Mouse (Mus musculus) heart, embryonic 14.5 days (tissue): Measurements from ENCODE around the gene Ganab. TPM values are rescaled to one million over a fixed set of nuclear protein-coding genes. Genes with fewer than 3 reads are reported as not detected.
"Not testable (repeated sequence)": the region's sequence is repeated elsewhere in the genome, so short reads cannot be mapped to it uniquely, and the experiment has no call there.

ENCODE experiments used
- ATAC-seq: fragments of 200-750 bp; cut with Nextera tagmentation; 2 replicates; pipeline ENCODE4 v1.8.0; 2017; ENCODE audit warnings: low read depth, moderate TSS enrichment; ENCODE audit not compliant: insufficient number of reproducible peaks, insufficient read depth, low FRiP score
- H3K27ac ChIP-seq, 2 experiments: fragments of 200-500 bp in 1 of 2; fragments of 300-500 bp in 1 of 2; sonication (generic) in 1 of 2; replicated peaks in 1 of 2; 2 replicates each; pipeline ENCODE4 v1.5.1; 2012 to 2014; ENCODE audit warnings: low read depth in 2 of 2, low read length in 2 of 2, control low read depth in 1 of 2, mild to moderate bottlenecking in 1 of 2, mixed read lengths in 1 of 2; ENCODE audit not compliant: control insufficient read depth in 1 of 2, insufficient read depth in 1 of 2
- H3K27me3 ChIP-seq: fragments of 300-500 bp; sonication (generic); 2 replicates; pipeline ENCODE4 v1.6.1; 2014; ENCODE audit warnings: mild to moderate bottlenecking, low read length, control low read depth; ENCODE audit not compliant: control insufficient read depth, insufficient read depth
- H3K36me3 ChIP-seq: fragments of 300-500 bp; sonication (generic); 2 replicates; pipeline ENCODE4 v1.6.1; 2014; ENCODE audit warnings: mild to moderate bottlenecking, control low read depth, low read length, mixed read lengths; ENCODE audit not compliant: control insufficient read depth, insufficient read depth
- H3K4me1 ChIP-seq, 2 experiments: fragments of 200-500 bp in 1 of 2; fragments of 300-500 bp in 1 of 2; sonication (generic) in 1 of 2; 2 replicates each; pipeline ENCODE4 v1.6.1; 2012 to 2014; ENCODE audit warnings: low read length in 2 of 2, control low read depth in 1 of 2, mixed read lengths in 1 of 2; ENCODE audit not compliant: control insufficient read depth in 2 of 2, insufficient read depth in 2 of 2
- H3K4me2 ChIP-seq: fragments of 300-500 bp; sonication (generic); 2 replicates; pipeline ENCODE4 v1.6.1; 2014; ENCODE audit warnings: mild to moderate bottlenecking, low read length
- H3K4me3 ChIP-seq, 2 experiments: fragments of 200-500 bp in 1 of 2; fragments of 300-500 bp in 1 of 2; sonication (generic) in 1 of 2; 2 replicates each; pipeline ENCODE4 v1.5.1; 2012 to 2014; ENCODE audit warnings: low read length in 2 of 2, mild to moderate bottlenecking in 2 of 2, control low read depth in 1 of 2, low read depth in 1 of 2, moderate library complexity in 1 of 2; ENCODE audit not compliant: control insufficient read depth in 1 of 2, insufficient read depth in 1 of 2
- H3K9ac ChIP-seq: fragments of 300-500 bp; sonication (generic); 2 replicates; pipeline ENCODE4 v1.6.1; 2014; ENCODE audit warnings: mild to moderate bottlenecking, low read length
- H3K9me3 ChIP-seq: fragments of 300-500 bp; sonication (generic); 2 replicates; pipeline ENCODE4 v1.6.1; 2016; ENCODE audit warnings: low read length, control low read depth; ENCODE audit not compliant: control insufficient read depth
- WGBS: fragments of 180-500 bp; shearing (Covaris S2); extraction: QIAGEN DNeasy Blood & Tissue Kit; methylation state at CpG from one replicate; pipeline ENCODE4 v1.1.7; 2014; 5-methylcytosine and 5-hydroxymethylcytosine counted together
- polyA plus RNA-seq: library from polyadenylated mRNA; unstranded; fragments of >200 nt; fragmentation: Nextera tagmentation; extraction: Ambion mirVana; gene quantifications from 2 replicates; pipeline ENCODE4 v1.2.1, GENCODE M21; 2014

The Ganab gene
- polyA plus RNA-seq, 1 experiment from 2014 or later: 54.6 TPM

GRCm38 (mm10) chr19:8859018-8859417, 38.9 kb upstream of the Ganab start:
- Histone ChIP-seq H3K9ac (no peak overlapping the region), H3K4me3 (no peak overlapping the region), H3K4me1 (no peaks in the 10 kb centered on the region), H3K9me3 (no peaks in the 10 kb centered on the region), H3K27me3 (no peaks in the 10 kb centered on the region), H3K27ac (no peak overlapping the region), H3K36me3 (no peaks in the 10 kb centered on the region), H3K4me2 (no peak overlapping the region)
- no peak; the same call in 1 of the 2 replicates for ATAC-seq
- WGBS: 13% methylated on average over 1 of the region's 1 CpGs

GRCm38 (mm10) chr19:8864265-8864664, 33.6 kb upstream of the Ganab start:
- no peaks in the 10 kb centered on the region for H3K27me3 ChIP-seq
- no peak for ATAC-seq
- H3K36me3 ChIP-seq: no peaks in the 10 kb centered on the region
- H3K4me1 ChIP-seq: no peaks in the 10 kb centered on the region
- no peaks in the 10 kb centered on the region for H3K9me3 ChIP-seq
- 80% methylated on average over 6 of the region's 6 CpGs for WGBS
- no peak overlapping the region for H3K4me3 ChIP-seq
- no peak overlapping the region for H3K27ac ChIP-seq
- no peak overlapping the region for H3K9ac ChIP-seq
- H3K4me2 ChIP-seq: no peak overlapping the region

- not testable (repeated sequence) for H3K9me3 ChIP-seq, H3K27ac ChIP-seq, H3K4me1 ChIP-seq, H3K27me3 ChIP-seq, ATAC-seq
- Histone ChIP-seq H3K36me3 (peaks cover 28% of the 10 kb centered on the region), H3K4me2 (peak overlapping the region; percentile 66), H3K4me3 (peak overlapping the region in 1 of 2 experiments; percentile 70; a peak in 1 of 4 replicates), H3K9ac (peak overlapping the region; percentile 94)
- 37% methylated on average over 1 of the region's 3 CpGs for WGBS
Measured at GRCm38 (mm10) chr19:8870381-8870780, 27.5 kb upstream of the Ganab start.

GRCm38 (mm10) chr19:8870838-8871237, 27.0 kb upstream of the Ganab start:
- H3K4me3 ChIP-seq: peak overlapping the region; percentile 70 to 77
- peaks cover 33% of the 10 kb centered on the region for H3K36me3 ChIP-seq
- peak overlapping the region; percentile 76 to 78 for H3K27ac ChIP-seq
- peaks cover 3 to 7% of the 10 kb centered on the region in 2 experiments; a peak in 2 of 4 replicates for H3K4me1 ChIP-seq
- peak overlapping the region; percentile 94 for H3K9ac ChIP-seq
- no peak for ATAC-seq
- H3K9me3 ChIP-seq: no peaks in the 10 kb centered on the region
- H3K4me2 ChIP-seq: peak overlapping the region; percentile 66
- H3K27me3 ChIP-seq: no peaks in the 10 kb centered on the region
- WGBS: 39% methylated on average over 9 of the region's 9 CpGs

GRCm38 (mm10) chr19:8871267-8872186, 26.3 kb upstream of the Ganab start, which contains the start of gene Ubxn1:
Gene Ubxn1 (plus strand): TSS chr19:8871496.
- Histone ChIP-seq H3K36me3 (peaks cover 40% of the 10 kb centered on the region), H3K27me3 (no peaks in the 10 kb centered on the region), H3K9ac (peak within 1 kb of the TSS; percentile 94), H3K9me3 (no peaks in the 10 kb centered on the region), H3K4me2 (peak within 1 kb of the TSS; percentile 88), H3K4me3 (peak within 1 kb of the TSS; percentile 70 to 77), H3K4me1 (peaks cover 3 to 7% of the 10 kb centered on the region in 2 experiments; a peak in 2 of 4 replicates), H3K27ac (peak within 1 kb of the TSS; percentile 76 to 78)
- WGBS: 1% methylated on average over 59 of the region's 59 CpGs
- peak; percentile 97 for ATAC-seq

GRCm38 (mm10) chr19:8872266-8872840, 25.5 kb upstream of the Ganab start:
- ATAC-seq: no peak
- 67% methylated on average over 10 of the region's 10 CpGs for WGBS
- Histone ChIP-seq H3K9me3 (no peaks in the 10 kb centered on the region), H3K27me3 (no peaks in the 10 kb centered on the region), H3K4me2 (peak overlapping the region; percentile 88), H3K4me3 (peak overlapping the region; percentile 70 to 77), H3K36me3 (peaks cover 48% of the 10 kb centered on the region), H3K4me1 (peaks cover 3 to 7% of the 10 kb centered on the region in 2 experiments; a peak in 2 of 4 replicates), H3K27ac (peak overlapping the region in 1 of 2 experiments; percentile 78; a peak in 2 of 4 replicates), H3K9ac (peak overlapping the region; percentile 94)

GRCm38 (mm10) chr19:8875031-8875430, 22.8 kb upstream of the Ganab start:
- H3K4me2 ChIP-seq: no peak overlapping the region
- H3K9me3 ChIP-seq: no peaks in the 10 kb centered on the region
- H3K27ac ChIP-seq: no peak overlapping the region
- peaks cover 61% of the 10 kb centered on the region for H3K36me3 ChIP-seq
- H3K4me3 ChIP-seq: no peak overlapping the region
- no peak overlapping the region for H3K9ac ChIP-seq
- peaks cover 3 to 15% of the 10 kb centered on the region in 2 experiments; a peak in 3 of 4 replicates for H3K4me1 ChIP-seq
- H3K27me3 ChIP-seq: no peaks in the 10 kb centered on the region
- 89% methylated on average over 7 of the region's 7 CpGs for WGBS
- no peak for ATAC-seq
